Mouse (Mus musculus) CH12.LX (cell line): Measurements from ENCODE around the gene Slc25a17. TPM values are rescaled to one million over a fixed set of nuclear protein-coding genes. Genes with fewer than 3 reads are reported as not detected.
A peak's percentile ranks its signal among the peaks of the same experiment; 100 is the strongest.

Source experiments
- DNase-seq: peaks from one replicate; pipeline ENCODE4 v3.0.0-alpha.2; 2013; ENCODE audit errors: extremely low read depth
- H3K27ac ChIP-seq: 2 replicates; pipeline ENCODE4 v1.5.1; 2012; ENCODE audit warnings: low read depth, mild to moderate bottlenecking, control low read depth, moderate library complexity; ENCODE audit not compliant: insufficient read depth
- H3K27me3 ChIP-seq: replicated peaks from 2 replicates; pipeline ENCODE3; 2012; ENCODE audit warnings: inconsistent platforms
- H3K36me3 ChIP-seq, 2 experiments: replicated peaks in 1 of 2; 2 replicates each; pipeline versions ENCODE3 to v1.6.1; 2012; ENCODE audit warnings: inconsistent platforms in 1 of 2, low read length in 1 of 2, mild to moderate bottlenecking in 1 of 2, mixed read lengths in 1 of 2, moderate library complexity in 1 of 2; ENCODE audit not compliant: control insufficient read depth in 1 of 2, insufficient read depth in 1 of 2
- H3K4me1 ChIP-seq, 2 experiments: 2 replicates each; pipeline ENCODE4 v1.6.1; 2012; ENCODE audit warnings: inconsistent platforms in 1 of 2, moderate library complexity in 1 of 2; ENCODE audit not compliant: insufficient read depth in 2 of 2, control insufficient read depth in 1 of 2
- H3K4me2 ChIP-seq: 2 replicates; pipeline ENCODE4 v1.6.1; 2012; ENCODE audit warnings: low read depth, mild to moderate bottlenecking, control low read depth; ENCODE audit not compliant: poor library complexity, insufficient read depth, severe bottlenecking
- H3K4me3 ChIP-seq, 3 experiments: fragments of 150-350 bp in 1 of 3; sonication (generic) in 1 of 3; replicated peaks in 1 of 3; 2 replicates each; pipeline versions ENCODE3 to v1.5.1; 2011 to 2012; ENCODE audit warnings: low read depth in 2 of 3, low read length in 2 of 3, mild to moderate bottlenecking in 2 of 3, moderate library complexity in 2 of 3, control low read depth in 1 of 3, improper control_type of control experiment in 1 of 3, inconsistent platforms in 1 of 3, mixed read lengths in 1 of 3; ENCODE audit not compliant: poor library complexity in 1 of 3
- H3K79me2 ChIP-seq: replicated peaks from 2 replicates; pipeline ENCODE4 v1.6.1; 2012; ENCODE audit warnings: mild to moderate bottlenecking, moderate library complexity; ENCODE audit not compliant: control insufficient read depth, poor library complexity, insufficient read depth, severe bottlenecking; ENCODE audit errors: extremely low read depth
- H3K9ac ChIP-seq: 2 replicates; pipeline ENCODE4 v1.6.1; 2012; ENCODE audit warnings: low read depth, mild to moderate bottlenecking, control low read depth, moderate library complexity; ENCODE audit not compliant: insufficient read depth
- H3K9me3 ChIP-seq: replicated peaks from 2 replicates; pipeline ENCODE3; 2012; ENCODE audit warnings: low read length, inconsistent platforms, mixed read lengths
- BHLHE40 ChIP-seq: IDR thresholded peaks from 2 replicates; pipeline ENCODE4 v1.6.1; 2011; ENCODE audit warnings: mild to moderate bottlenecking, low read depth, low read length, improper control_type of control experiment
- CHD1 ChIP-seq: IDR thresholded peaks from 2 replicates; pipeline ENCODE4 v1.6.1; 2012; ENCODE audit warnings: low read depth, low read length, improper control_type of control experiment, inconsistent platforms
- CHD2 ChIP-seq: IDR thresholded peaks from 2 replicates; pipeline ENCODE4 v1.6.1; 2011; ENCODE audit warnings: low read length, improper control_type of control experiment
- CTCF ChIP-seq, 2 experiments: IDR thresholded peaks in 1 of 2; conservative IDR thresholded peaks in 1 of 2; 2 replicates each; pipeline ENCODE4 v1.5.1; 2011 to 2012; ENCODE audit warnings: low read depth in 2 of 2, low read length in 2 of 2, improper control_type of control experiment in 1 of 2, inconsistent platforms in 1 of 2, mild to moderate bottlenecking in 1 of 2, moderate library complexity in 1 of 2
- E2F4 ChIP-seq: IDR thresholded peaks from 2 replicates; pipeline ENCODE4 v1.6.1; 2011; ENCODE audit warnings: low read depth, low read length, improper control_type of control experiment; ENCODE audit not compliant: insufficient replicate concordance
- ELF1 ChIP-seq: IDR thresholded peaks from 2 replicates; pipeline ENCODE4 v1.6.1; 2014; ENCODE audit warnings: low read depth, mild to moderate bottlenecking, inconsistent platforms, low read length, improper control_type of control experiment
- EP300 ChIP-seq: IDR thresholded peaks from 2 replicates; pipeline ENCODE4 v1.6.1; 2011; ENCODE audit warnings: low read length, improper control_type of control experiment
- ETS1 ChIP-seq: conservative IDR thresholded peaks from 2 replicates; pipeline ENCODE4 v1.6.1; 2012; ENCODE audit warnings: low read depth, mild to moderate bottlenecking, inconsistent platforms, low read length, improper control_type of control experiment, moderate library complexity
- GABPA ChIP-seq: IDR thresholded peaks from 2 replicates; pipeline ENCODE4 v1.6.1; 2012; ENCODE audit warnings: low read depth, low read length, improper control_type of control experiment, inconsistent platforms; ENCODE audit not compliant: insufficient replicate concordance
- HCFC1 ChIP-seq: IDR thresholded peaks from 2 replicates; pipeline ENCODE4 v1.6.1; 2012; ENCODE audit warnings: low read depth, mild to moderate bottlenecking, inconsistent platforms, low read length, improper control_type of control experiment
- IRF4 ChIP-seq: IDR thresholded peaks from 2 replicates; pipeline ENCODE4 v1.6.1; 2014; ENCODE audit warnings: low read depth, mild to moderate bottlenecking, inconsistent platforms, low read length, improper control_type of control experiment
- JUN ChIP-seq: IDR thresholded peaks from 2 replicates; pipeline ENCODE4 v1.6.1; 2011; ENCODE audit warnings: low read depth, mild to moderate bottlenecking, low read length, improper control_type of control experiment, moderate library complexity; ENCODE audit not compliant: insufficient read depth
- JUND ChIP-seq: conservative IDR thresholded peaks from 2 replicates; pipeline ENCODE4 v1.6.1; 2011; ENCODE audit warnings: low read depth, low read length, improper control_type of control experiment
- KAT2A ChIP-seq: IDR thresholded peaks from 2 replicates; pipeline ENCODE4 v1.6.1; 2012; ENCODE audit warnings: low read length, improper control_type of control experiment, inconsistent platforms; ENCODE audit not compliant: insufficient replicate concordance
- MAFK ChIP-seq: IDR thresholded peaks from 2 replicates; pipeline ENCODE4 v1.6.1; 2011; ENCODE audit warnings: low read length, improper control_type of control experiment; ENCODE audit not compliant: insufficient replicate concordance
- MAX ChIP-seq: IDR thresholded peaks from 2 replicates; pipeline ENCODE4 v1.6.1; 2011; ENCODE audit warnings: low read length, improper control_type of control experiment
- MAZ ChIP-seq: IDR thresholded peaks from 2 replicates; pipeline ENCODE4 v1.6.1; 2012; ENCODE audit warnings: low read depth, mild to moderate bottlenecking, inconsistent platforms, low read length, improper control_type of control experiment, moderate library complexity
- MEF2A ChIP-seq: IDR thresholded peaks from 2 replicates; pipeline ENCODE4 v1.6.1; 2014; ENCODE audit warnings: low read depth, mild to moderate bottlenecking, inconsistent platforms, low read length, improper control_type of control experiment, borderline replicate concordance
- MXI1 ChIP-seq: IDR thresholded peaks from 2 replicates; pipeline ENCODE4 v1.6.1; 2011; ENCODE audit warnings: mild to moderate bottlenecking, low read depth, low read length, improper control_type of control experiment
- MYC ChIP-seq: IDR thresholded peaks from 2 replicates; pipeline ENCODE4 v1.6.1; 2011; ENCODE audit warnings: low read depth, mild to moderate bottlenecking, improper control_type of control experiment, low read length
- NELFE ChIP-seq: IDR thresholded peaks from 2 replicates; pipeline ENCODE4 v1.6.1; 2011; ENCODE audit warnings: low read depth, low read length, improper control_type of control experiment
- NRF1 ChIP-seq: IDR thresholded peaks from 2 replicates; pipeline ENCODE4 v1.6.1; 2014; ENCODE audit warnings: low read depth, mild to moderate bottlenecking, inconsistent platforms, low read length, improper control_type of control experiment, moderate library complexity
- PAX5 ChIP-seq: IDR thresholded peaks from 2 replicates; pipeline ENCODE4 v1.6.1; 2012; ENCODE audit warnings: low read length, inconsistent platforms, mixed read lengths
- POLR2A ChIP-seq: IDR thresholded peaks from 2 replicates; pipeline ENCODE4 v1.6.1; 2011; ENCODE audit warnings: low read depth, mild to moderate bottlenecking, improper control_type of control experiment, low read length
- POLR2AphosphoS2 ChIP-seq: IDR thresholded peaks from 2 replicates; pipeline ENCODE4 v1.6.1; 2011; ENCODE audit warnings: low read depth, low read length, improper control_type of control experiment
- RAD21 ChIP-seq: IDR thresholded peaks from 2 replicates; pipeline ENCODE4 v1.6.1; 2011; ENCODE audit warnings: low read depth, mild to moderate bottlenecking, low read length, improper control_type of control experiment, moderate library complexity
- RCOR1 ChIP-seq: conservative IDR thresholded peaks from 2 replicates; pipeline ENCODE4 v1.6.1; 2012; ENCODE audit warnings: low read depth, mild to moderate bottlenecking, inconsistent platforms, low read length, improper control_type of control experiment
- SIN3A ChIP-seq: IDR thresholded peaks from 2 replicates; pipeline ENCODE4 v1.6.1; 2012; ENCODE audit warnings: low read length, improper control_type of control experiment, inconsistent platforms
- SMC3 ChIP-seq: IDR thresholded peaks from 2 replicates; pipeline ENCODE4 v1.6.1; 2011; ENCODE audit warnings: low read depth, low read length, improper control_type of control experiment
- TBP ChIP-seq: conservative IDR thresholded peaks from 2 replicates; pipeline ENCODE4 v1.6.1; 2011; ENCODE audit warnings: low read depth, low read length, improper control_type of control experiment
- TCF12 ChIP-seq: IDR thresholded peaks from 2 replicates; pipeline ENCODE4 v1.6.1; 2014; ENCODE audit warnings: low read depth, mild to moderate bottlenecking, inconsistent platforms, low read length, improper control_type of control experiment
- UBTF ChIP-seq: IDR thresholded peaks from 2 replicates; pipeline ENCODE4 v1.6.1; 2012; ENCODE audit warnings: low read depth, mild to moderate bottlenecking, inconsistent platforms, low read length, improper control_type of control experiment, moderate library complexity
- USF1 ChIP-seq: IDR thresholded peaks from 2 replicates; pipeline ENCODE4 v1.6.1; 2014; ENCODE audit warnings: low read depth, mild to moderate bottlenecking, inconsistent platforms, low read length, improper control_type of control experiment
- USF2 ChIP-seq: conservative IDR thresholded peaks from 2 replicates; pipeline ENCODE4 v1.6.1; 2011; ENCODE audit warnings: low read depth, low read length, improper control_type of control experiment
- ZC3H11A ChIP-seq: IDR thresholded peaks from 2 replicates; pipeline ENCODE4 v1.6.1; 2012; ENCODE audit warnings: low read depth, mild to moderate bottlenecking, inconsistent platforms, low read length, improper control_type of control experiment
- ZKSCAN1 ChIP-seq: IDR thresholded peaks from 2 replicates; pipeline ENCODE4 v1.6.1; 2012; ENCODE audit warnings: low read depth, inconsistent platforms, low read length, improper control_type of control experiment, borderline replicate concordance
- ZMIZ1 ChIP-seq: IDR thresholded peaks from 2 replicates; pipeline ENCODE4 v1.6.1; 2012; ENCODE audit warnings: low read depth, mild to moderate bottlenecking, inconsistent platforms, low read length, improper control_type of control experiment
- ZNF384 ChIP-seq: IDR thresholded peaks from 2 replicates; pipeline ENCODE4 v1.6.1; 2012; ENCODE audit warnings: low read depth, low read length, improper control_type of control experiment, inconsistent platforms
- dilution Hi-C: fragments of 300-500 bp; cut with MboI; formaldehyde crosslinking; loops from 2 replicates; pipeline ENCODE4 v1.14.3; 2020; ENCODE audit warnings: low sequenced_read_pairs; ENCODE audit not compliant: extremely low pct_unique_long_range_greater_than_20kb, extremely low pct_ligation_motif_present
- in situ Hi-C: fragments of 300-500 bp; cut with MboI; formaldehyde crosslinking; loops from 3 replicates; pipeline ENCODE4 v1.14.3; 2019; ENCODE audit warnings: low sequenced_read_pairs, low pct_ligation_motif_present, low pct_unique_long_range_greater_than_20kb, mixed read lengths
- polyA plus RNA-seq: library from polyadenylated mRNA; unstranded; fragments of >175 nt; gene quantifications from 2 replicates; pipeline ENCODE4 v1.2.1, GENCODE M21; 2012; ENCODE audit warnings: low read depth; ENCODE audit not compliant: insufficient read length
- total RNA-seq, 2 experiments: library from RNA; depleted of rRNA; stranded (reverse); fragments of 300-350 nt in 1 of 2; fragments of >200 nt in 1 of 2; gene quantifications; 2 replicates each; pipeline ENCODE4 v1.2.3; 2012 to 2014

Slc25a17 gene
- total and polyA plus RNA-seq, 3 experiments: 48.0 to 99.4 (median 76.9) TPM

- Histone ChIP-seq H3K4me1 (peaks cover 7 to 22% of the 10 kb centered on the region in 2 experiments), H3K27ac (no peak overlapping the region), H3K27me3 (no peaks in the 10 kb centered on the region), H3K9ac (peak overlapping the region; percentile 2; the same call in 1 of the 2 replicates), H3K36me3 (no peaks in the 10 kb centered on the region), H3K9me3 (peaks cover 7% of the 10 kb centered on the region), H3K4me2 (peak overlapping the region; percentile 31), H3K4me3 (peak overlapping the region in 1 of 3 experiments; percentile 20), H3K79me2 (no peaks in the 10 kb centered on the region)
- in situ Hi-C loops: loop anchor here (25.0 kb wide), 1 partner anchor 239 kb away; no protein-coding TSS in a partner anchor
- peak; percentile 90 for DNase-seq
- dilution Hi-C loops: no loop called here
- TF ChIP-seq MAFK (0 out of 2 replicates have a peak, but pooled peaks have one; percentile 48), ZC3H11A (no peak), MAZ (0 out of 2 replicates have a peak, but pooled peaks have one; percentile 34), UBTF (no peak), JUND (peak; percentile 60), E2F4 (no peak), ETS1 (peak; percentile 100), POLR2AphosphoS2 (no peak), ZMIZ1 (no peak), TCF12 (peak; percentile 91), EP300 (peak; percentile 80), POLR2A (no peak), USF2 (peak; percentile 30), USF1 (peak; percentile 59), ZNF384 (no peak), RAD21 (no peak; the same call in 1 of the 2 replicates), PAX5 (no peak), SMC3 (peak; percentile 24), SIN3A (peak; percentile 96), IRF4 (peak; percentile 87), TBP (no peak), MEF2A (peak; percentile 80; the same call in 1 of the 2 replicates), JUN (no peak; the same call in 1 of the 2 replicates), NELFE (0 out of 2 replicates have a peak, but pooled peaks have one; percentile 18), ZKSCAN1 (no peak), NRF1 (peak; percentile 61), HCFC1 (no peak), CHD2 (peak; percentile 50; the same call in 1 of the 2 replicates), BHLHE40 (peak; percentile 99), MXI1 (peak; percentile 78), ELF1 (peak; percentile 64), RCOR1 (peak; percentile 90), MYC (no peak; the same call in 1 of the 2 replicates), CHD1 (no peak), GABPA (no peak), CTCF (conservative IDR thresholded peaks at IDR 0.05 in 1 of 2, IDR thresholded peaks at IDR 0.05 in 1 of 2; ENCODE audit: low read depth in 2 of 2, low read length in 2 of 2) (peak in 1 of 2 experiments; percentile 26; a peak in 1 of 4 replicates), MAX (peak; percentile 91), KAT2A (no peak)
Observed at GRCm38 (mm10) chr15:81301193-81302070, 59.2 kb downstream of the Slc25a17 start.
